Mouse (Mus musculus): ENCODE data around the gene Gpatch8. TPM values are rescaled to one million over a fixed set of nuclear protein-coding genes. Genes with fewer than 3 reads are reported as not detected.

Gpatch8 gene
- total and polyA plus RNA-seq, 3 experiments, result 17.9 to 29.7 (median 25.8) TPM

DNA sequence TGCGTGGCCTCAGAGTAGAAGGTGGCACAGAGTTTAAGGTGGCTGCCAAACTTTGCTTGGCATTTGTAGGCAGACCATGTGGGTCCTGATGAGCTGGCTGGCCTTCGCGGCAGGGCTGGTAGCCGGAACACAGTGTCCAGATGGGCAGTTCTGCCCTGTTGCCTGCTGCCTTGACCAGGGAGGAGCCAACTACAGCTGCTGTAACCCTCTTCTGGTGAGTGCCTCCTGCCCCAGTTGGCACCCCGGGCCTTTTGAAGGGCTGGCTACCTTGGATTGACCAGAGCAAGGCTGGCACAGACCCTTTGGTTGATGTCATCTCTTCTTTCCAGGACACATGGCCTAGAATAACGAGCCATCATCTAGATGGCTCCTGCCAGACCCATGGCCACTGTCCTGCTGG lies 123.3 kb downstream of the Gpatch8 start:
- no peak for DNase-seq (ENCODE audit: low read depth, low spot score)
- H3K36me3 ChIP-seq (ENCODE audit: control insufficient read depth in 1 of 2, insufficient read depth in 2 of 2, low read length in 2 of 2), result peaks cover 0 to 11% of the 10 kb centered on the region in 2 experiments; a peak in 3 of 4 replicates
- no peak overlapping the region for H3K27ac ChIP-seq (ENCODE audit: control insufficient read depth, low read depth, low read length)
- 0 out of 2 replicates have a peak, but pooled peaks have one; percentile 8 for TF ChIP-seq MXI1 (IDR thresholded peaks at IDR 0.05; ENCODE audit: low read depth, low read length)
- TF ChIP-seq MAX (IDR thresholded peaks at IDR 0.05; ENCODE audit: low read length), result no peak
- no peak for TF ChIP-seq ETS1 (IDR thresholded peaks at IDR 0.05; ENCODE audit: low read depth, low read length)
- no peaks in the 10 kb centered on the region for H3K9me3 ChIP-seq (replicated peaks; ENCODE audit: insufficient read depth, low read length)
- no peak overlapping the region for H3K9ac ChIP-seq (ENCODE audit: control insufficient read depth, low read depth, low read length, poor library complexity, severe bottlenecking)
- no peaks in the 10 kb centered on the region for H3K27me3 ChIP-seq (ENCODE audit: control insufficient read depth in 1 of 2, insufficient read depth in 2 of 2, low read length in 2 of 2)
- peaks cover 5 to 22% of the 10 kb centered on the region in 2 experiments for H3K4me1 ChIP-seq (ENCODE audit: control insufficient read depth in 1 of 2, insufficient read depth in 2 of 2, low read length in 2 of 2)
- no peak overlapping the region for H3K4me3 ChIP-seq (ENCODE audit: control insufficient read depth in 1 of 2, insufficient read depth in 1 of 2, low read depth in 2 of 2, low read length in 2 of 2)
- H3K79me2 ChIP-seq (ENCODE audit: control insufficient read depth, insufficient read depth, low read length, poor library complexity), result peaks cover 2% of the 10 kb centered on the region; the same call in 1 of the 2 replicates

DNA sequence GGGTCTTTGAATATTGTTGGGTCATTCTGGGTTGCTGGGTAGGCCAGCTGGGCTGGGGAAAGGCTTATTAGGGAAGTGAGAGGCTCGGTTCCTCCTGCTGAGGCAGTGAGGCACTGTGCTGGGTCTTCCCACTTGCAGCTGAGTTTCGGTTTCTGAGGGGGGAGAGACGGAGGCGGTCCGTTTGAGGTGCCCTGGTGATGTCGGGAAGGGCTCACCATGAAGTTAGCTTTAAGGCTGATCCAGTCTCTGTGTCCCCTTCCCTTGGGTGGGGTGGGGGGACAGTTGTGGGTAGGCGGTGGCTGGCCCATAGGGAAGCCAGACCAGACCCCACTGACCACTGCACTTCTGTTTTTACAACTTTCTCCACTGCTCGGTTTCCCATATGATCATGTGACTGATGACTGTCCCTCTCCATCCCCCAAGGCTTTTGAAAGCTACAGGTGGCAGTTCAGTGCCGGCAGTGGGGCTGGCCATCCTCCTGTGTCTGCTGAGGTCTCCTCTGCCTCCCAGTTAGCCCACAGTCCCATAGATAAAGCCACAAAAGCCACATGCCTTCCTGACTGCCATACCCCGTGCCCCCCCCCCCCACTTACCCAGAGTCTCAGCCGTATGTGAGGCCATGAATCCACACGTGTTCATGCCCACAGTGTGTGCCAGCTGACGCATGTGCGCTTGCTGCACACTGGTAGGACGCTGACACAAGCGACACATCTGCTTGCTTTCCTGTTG lies 123.9 kb downstream of the Gpatch8 start:
- peaks cover 2% of the 10 kb centered on the region; the same call in 1 of the 2 replicates for H3K79me2 ChIP-seq (ENCODE audit: control insufficient read depth, insufficient read depth, low read length, poor library complexity)
- H3K4me3 ChIP-seq (ENCODE audit: control insufficient read depth in 1 of 2, insufficient read depth in 1 of 2, low read depth in 2 of 2, low read length in 2 of 2), result peak overlapping the region; percentile 62 to 79
- H3K9ac ChIP-seq (ENCODE audit: control insufficient read depth, low read depth, low read length, poor library complexity, severe bottlenecking), result peak overlapping the region; percentile 67
- H3K27ac ChIP-seq (ENCODE audit: control insufficient read depth, low read depth, low read length), result peak overlapping the region; percentile 22
- H3K27me3 ChIP-seq (ENCODE audit: control insufficient read depth in 1 of 2, insufficient read depth in 2 of 2, low read length in 2 of 2), result no peaks in the 10 kb centered on the region
- DNase-seq (ENCODE audit: low read depth, low spot score), result peak; percentile 78
- peaks cover 5 to 22% of the 10 kb centered on the region in 2 experiments for H3K4me1 ChIP-seq (ENCODE audit: control insufficient read depth in 1 of 2, insufficient read depth in 2 of 2, low read length in 2 of 2)
- H3K36me3 ChIP-seq (ENCODE audit: control insufficient read depth in 1 of 2, insufficient read depth in 2 of 2, low read length in 2 of 2), result peaks cover 0 to 11% of the 10 kb centered on the region in 2 experiments; a peak in 3 of 4 replicates
- H3K9me3 ChIP-seq (replicated peaks; ENCODE audit: insufficient read depth, low read length), result no peaks in the 10 kb centered on the region
- no peak for TF ChIP-seq MEF2A (IDR thresholded peaks at IDR 0.05; ENCODE audit: extremely low read depth, insufficient replicate concordance, low read depth, low read length, poor library complexity, severe bottlenecking)
- TF ChIP-seq RAD21 (IDR thresholded peaks at IDR 0.05; ENCODE audit: low read depth, low read length), result no peak
- no peak for TF ChIP-seq HCFC1 (IDR thresholded peaks at IDR 0.05; ENCODE audit: low read depth, low read length)
- peak; percentile 44; the same call in 1 of the 2 replicates for TF ChIP-seq TBP (IDR thresholded peaks at IDR 0.05; ENCODE audit: low read depth, low read length)
- TF ChIP-seq CHD2 (IDR thresholded peaks at IDR 0.05; ENCODE audit: low read length), result no peak
- TF ChIP-seq POLR2AphosphoS2 (IDR thresholded peaks at IDR 0.05; ENCODE audit: low read length), result no peak
- no peak for TF ChIP-seq KAT2A (conservative IDR thresholded peaks at IDR 0.05; ENCODE audit: low read depth, low read length)
- no peak for TF ChIP-seq POLR2AphosphoS5 (IDR thresholded peaks at IDR 0.05; ENCODE audit: borderline replicate concordance, low read depth, low read length)
- no peak for TF ChIP-seq UBTF (IDR thresholded peaks at IDR 0.05; ENCODE audit: borderline replicate concordance, insufficient read depth, low read depth, low read length)
- TF ChIP-seq MYC (IDR thresholded peaks at IDR 0.05; ENCODE audit: low read depth, low read length), result no peak
- TF ChIP-seq USF1 (IDR thresholded peaks at IDR 0.05; ENCODE audit: low read depth, low read length), result peak; percentile 72
- TF ChIP-seq ETS1 (IDR thresholded peaks at IDR 0.05; ENCODE audit: low read depth, low read length), result peak; percentile 61
- TF ChIP-seq BHLHE40 (IDR thresholded peaks at IDR 0.05; ENCODE audit: borderline replicate concordance, low read depth, low read length), result no peak
- TF ChIP-seq NELFE (IDR thresholded peaks at IDR 0.05; ENCODE audit: low read depth, low read length), result 0 out of 2 replicates have a peak, but pooled peaks have one; percentile 22
- peak in 1 of 2 experiments; percentile 31; a peak in 1 of 4 replicates for TF ChIP-seq POLR2A (IDR thresholded peaks at IDR 0.05; ENCODE audit: control insufficient read depth in 1 of 2, insufficient read depth in 1 of 2, low read depth in 1 of 2, low read length in 2 of 2, poor library complexity in 1 of 2)
- TF ChIP-seq SMC3 (IDR thresholded peaks at IDR 0.05; ENCODE audit: low read depth, low read length), result no peak
- 0 out of 2 replicates have a peak, but pooled peaks have one; percentile 21 for TF ChIP-seq SIN3A (IDR thresholded peaks at IDR 0.05; ENCODE audit: low read length)
- no peak for TF ChIP-seq ELF1 (IDR thresholded peaks at IDR 0.05; ENCODE audit: low read depth, low read length)
- TF ChIP-seq USF2 (IDR thresholded peaks at IDR 0.05; ENCODE audit: borderline replicate concordance in 1 of 2, insufficient read depth in 1 of 2, low read depth in 1 of 2, low read length in 2 of 2), result no peak
- TF ChIP-seq ZMIZ1 (IDR thresholded peaks at IDR 0.05; ENCODE audit: low read depth, low read length), result no peak
- 0 out of 2 replicates have a peak, but pooled peaks have one; percentile 43 for TF ChIP-seq MXI1 (IDR thresholded peaks at IDR 0.05; ENCODE audit: low read depth, low read length)
- TF ChIP-seq MYB (IDR thresholded peaks at IDR 0.05; ENCODE audit: low read depth, low read length), result no peak
- TF ChIP-seq MAZ (IDR thresholded peaks at IDR 0.05; ENCODE audit: low read depth, low read length), result no peak
